Mouse (Mus musculus): ENCODE measurements around the gene Bbs9. TPM values are rescaled to one million over a fixed set of nuclear protein-coding genes. Genes with fewer than 3 reads are reported as not detected.
"Not testable (repeated sequence)": the region's sequence is repeated elsewhere in the genome, so short reads cannot be mapped to it uniquely, and the experiment has no call there.

Gene Bbs9
- total RNA-seq, 2 experiments from 2014 or later = 26.8 to 31.2 TPM

- intact Hi-C loops (cut with DNase I) = no loop called here
- DNase-seq = no peak
These were observed 351.1 kb downstream of the Bbs9 start for GRCm38 (mm10) chr9:22826571-22826990.

- no peak for DNase-seq
- intact Hi-C loops (cut with DNase I) = no loop called here
These were observed 351.8 kb downstream of the Bbs9 start for GRCm38 (mm10) chr9:22827176-22827770.

- no peak for DNase-seq
These were observed 353.9 kb downstream of the Bbs9 start for GRCm38 (mm10) chr9:22829212-22829960.

GRCm38 (mm10) chr9:22834994-22835512, 359.5 kb downstream of the Bbs9 start:
- DNase-seq = no peak
- intact Hi-C loops (cut with DNase I) = no loop called here

More at GRCm38 (mm10) chr9:22829212-22829960, 353.9 kb downstream of the Bbs9 start:
- intact Hi-C loops (cut with DNase I) = no loop called here

- intact Hi-C loops (cut with DNase I) = no loop called here
- no peak for DNase-seq
These were observed 361.5 kb downstream of the Bbs9 start for GRCm38 (mm10) chr9:22837000-22837399.

GRCm38 (mm10) chr9:22837702-22838210, 362.2 kb downstream of the Bbs9 start:
- intact Hi-C loops (cut with DNase I) = no loop called here
- DNase-seq = no peak

GRCm38 (mm10) chr9:22846048-22846447, 370.5 kb downstream of the Bbs9 start:
- intact Hi-C loops (cut with DNase I) = no loop called here
- no peak for DNase-seq

GRCm38 (mm10) chr9:22846783-22847182, 371.3 kb downstream of the Bbs9 start:
- DNase-seq = no peak
- intact Hi-C loops (cut with DNase I) = no loop called here

- DNase-seq = no peak
- intact Hi-C loops (cut with DNase I) = no loop called here
These were observed 373.3 kb downstream of the Bbs9 start for GRCm38 (mm10) chr9:22848800-22849199.

- intact Hi-C loops (cut with DNase I) = no loop called here
- no peak for DNase-seq
These were observed 373.7 kb downstream of the Bbs9 start for GRCm38 (mm10) chr9:22849212-22849611.

GRCm38 (mm10) chr9:22869147-22869546, 393.6 kb downstream of the Bbs9 start:
- intact Hi-C loops (cut with DNase I); DNase-seq: not testable (repeated sequence)

GRCm38 (mm10) chr9:22870661-22871060, 395.1 kb downstream of the Bbs9 start:
- intact Hi-C loops (cut with DNase I) = no loop called here
- no peak for DNase-seq

- DNase-seq = peak; percentile 27
- intact Hi-C loops (cut with DNase I) = no loop called here
These were observed 399.7 kb downstream of the Bbs9 start for GRCm38 (mm10) chr9:22875231-22875630.

GRCm38 (mm10) chr9:22879266-22879665, 403.8 kb downstream of the Bbs9 start:
- no peak for DNase-seq
- intact Hi-C loops (cut with DNase I) = no loop called here

GRCm38 (mm10) chr9:22886351-22886750, 410.8 kb downstream of the Bbs9 start:
- DNase-seq = no peak

GRCm38 (mm10) chr9:22905434-22905833, 429.9 kb downstream of the Bbs9 start:
- intact Hi-C loops (cut with DNase I) = no loop called here
- no peak for DNase-seq

More at GRCm38 (mm10) chr9:22886351-22886750, 410.8 kb downstream of the Bbs9 start:
- intact Hi-C loops (cut with DNase I) = no loop called here

GRCm38 (mm10) chr9:22916808-22917207, 441.3 kb downstream of the Bbs9 start:
- DNase-seq = no peak
- intact Hi-C loops (cut with DNase I) = no loop called here

- intact Hi-C loops (cut with DNase I) = no loop called here
- DNase-seq = no peak
These were observed 460.1 kb downstream of the Bbs9 start for GRCm38 (mm10) chr9:22935645-22936044.

Data from left cerebral cortex, postnatal 4 days (tissue).